12 mouse cellular contexts compared by ENCODE assay signal in genomic region chr3:89869556-89869955, GRCm38 (mm10). TPM values are rescaled to one million over a fixed set of nuclear protein-coding genes. Genes with fewer than 3 reads are reported as not detected.
DNase-seq lines count a peak whose midpoint lies in the region; ATAC-seq lines count a peak whose summit lies in the region.
"Had no signal": no experiment of that assay in that cellular context is flagged by ENCODE, and none has a peak within 500 bp of the region (broad histone marks: within the 10 kb centered on the region; RNA-seq: fewer than 3 reads in every experiment).

No protein-coding gene starts in this region.

- no peak overlapping the region for H3K4me2 ChIP-seq in liver, embryonic 16.5 days (ENCODE audit: low read depth, low read length)
- H3K4me2 ChIP-seq: forebrain, embryonic 13.5 days; neural tube, embryonic 13.5 days had no signal

- no peak overlapping the region for H3K9ac ChIP-seq in liver, embryonic 16.5 days (ENCODE audit: low read depth, low read length)
- H3K9ac ChIP-seq: forebrain, embryonic 13.5 days; neural tube, embryonic 13.5 days had no signal

- ATAC-seq in liver, embryonic 16.5 days (ENCODE audit: low read depth): no peak
- ATAC-seq: forebrain, embryonic 13.5 days had no signal

- H3K4me3 ChIP-seq in liver, embryonic 16.5 days (ENCODE audit: low read depth, low read length): no peak overlapping the region
- H3K4me3 ChIP-seq: embryonic facial prominence, embryonic 10.5 days; forebrain, embryonic 13.5 days; heart, embryonic 10.5 days; neural tube, embryonic 13.5 days had no signal

- H3K4me1 ChIP-seq in liver, embryonic 16.5 days (ENCODE audit: control insufficient read depth, low read depth, low read length): peaks cover 33% of the 10 kb centered on the region

- peak overlapping the region; percentile 31; the same call in 1 of the 2 replicates for H3K27ac ChIP-seq in liver, embryonic 16.5 days (ENCODE audit: low read length)
- H3K27ac ChIP-seq: embryonic facial prominence, embryonic 10.5 days; heart, embryonic 10.5 days had no signal

- H3K36me3 ChIP-seq in liver, embryonic 16.5 days (ENCODE audit: control insufficient read depth, insufficient read depth): peaks cover 6% of the 10 kb centered on the region; the same call in 1 of the 2 replicates
- H3K36me3 ChIP-seq: embryonic facial prominence, embryonic 10.5 days; heart, embryonic 10.5 days; neural tube, embryonic 13.5 days had no signal

- H3K9me3 ChIP-seq in liver, embryonic 16.5 days (replicated peaks; ENCODE audit: control insufficient read depth, low read length): 0 out of 2 replicates have a peak, but pooled peaks cover 2% of the 10 kb centered on the region
- H3K9me3 ChIP-seq: embryonic facial prominence, embryonic 10.5 days; heart, embryonic 10.5 days; neural tube, embryonic 13.5 days had no signal

- peak; percentile 17 for DNase-seq in adrenal gland, postnatal 14 days
- no peak for DNase-seq in adrenal gland, postnatal 4 days (ENCODE audit: low spot score in 2 of 2)
- DNase-seq in spleen, adult 18-20 months: peak; percentile 35 to 46
- no peak for DNase-seq in spleen, postnatal 14 days (ENCODE audit: low spot score in 2 of 2)
- DNase-seq in thymus, postnatal 25 days: peak; percentile 65
- no peak for DNase-seq in ovary, postnatal 36 days (ENCODE audit: low spot score)
- DNase-seq in adrenal gland, postnatal 25 days: no peak

- WGBS in liver, embryonic 16.5 days (ENCODE audit: insufficient replicate concordance): 44% methylated on average over 9 of the region's 9 CpGs

- H3K27me3 ChIP-seq in liver, embryonic 16.5 days (ENCODE audit: control insufficient read depth, insufficient read depth, low read depth, low read length): no peaks in the 10 kb centered on the region
- H3K27me3 ChIP-seq: forebrain, embryonic 13.5 days; neural tube, embryonic 13.5 days had no signal

RNA-seq across cellular contexts. Expression of gene She, which starts 38.4 kb away (rescaled TPM):
- total RNA-seq in adrenal gland, postnatal 14 days (2021): 11.7 and 14.1 TPM in 2 replicates
- total RNA-seq in adrenal gland, postnatal 4 days (2021): 10 to 100 TPM; 16.2 to 16.9 TPM
- 0.90 and 1.1 TPM in 2 replicates for polyA plus RNA-seq in liver, embryonic 16.5 days (2015; fragmentation: Nextera tagmentation; extraction: Ambion mirVana)
- 9.0 and 10.1 TPM in 2 replicates for total RNA-seq in adrenal gland, postnatal 25 days (2021)

RNA-seq across cellular contexts. Expression of gene Il6ra, which starts 43.4 kb away (rescaled TPM):
- total RNA-seq in adrenal gland, postnatal 14 days (2021): 11.3 and 11.5 TPM in 2 replicates
- total RNA-seq in adrenal gland, postnatal 4 days (2021): 1 to 10 TPM; 3.7 to 6.4 TPM
- 5.9 and 7.1 TPM in 2 replicates for polyA plus RNA-seq in liver, embryonic 16.5 days (2015; fragmentation: Nextera tagmentation; extraction: Ambion mirVana)
- total RNA-seq in adrenal gland, postnatal 25 days (2021): 4.9 and 5.2 TPM in 2 replicates

Comparison
In these comparisons a context has a peak if more than half of its experiments do, and no peak if none do; other contexts are left out.
1. DNase-seq: peak in adrenal gland, postnatal 14 days (single experiment), spleen, adult 18-20 months (2 of 2) and thymus, postnatal 25 days (single experiment); none in adrenal gland, postnatal 4 days (0 of 2), spleen, postnatal 14 days (0 of 2), ovary, postnatal 36 days (single experiment) and adrenal gland, postnatal 25 days (single experiment).